In the genomic region with DNA sequence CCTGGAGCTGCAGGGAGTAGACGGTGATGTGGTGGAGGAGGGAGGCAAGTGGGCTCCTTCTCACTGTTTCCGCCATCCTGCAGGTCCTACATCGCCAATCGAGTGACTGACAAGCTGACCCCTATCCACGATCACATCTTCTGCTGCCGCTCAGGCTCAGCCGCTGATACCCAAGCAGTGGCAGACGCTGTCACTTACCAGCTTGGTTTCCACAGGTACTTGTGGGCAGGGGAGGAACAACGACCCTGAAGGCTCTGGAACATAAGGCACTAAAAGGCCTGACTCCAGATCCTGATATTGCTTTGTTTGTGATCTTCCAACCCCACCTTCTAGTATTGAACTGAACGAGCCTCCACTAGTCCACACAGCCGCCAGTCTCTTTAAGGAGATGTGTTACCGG, we compare ENCODE assay signal across 9 mouse cellular contexts. TPM values are rescaled to one million over a fixed set of nuclear protein-coding genes. Genes with fewer than 3 reads are reported as not detected.
DNase-seq lines count a peak whose midpoint lies in the region; ATAC-seq and TF ChIP-seq lines count a peak whose summit lies in the region.
"Had no signal": no experiment of that assay in that cellular context is flagged by ENCODE, and none has a peak within 500 bp of the region (broad histone marks: within the 10 kb centered on the region; RNA-seq: fewer than 3 reads in every experiment).

No protein-coding gene starts in this region.

- no peak for ATAC-seq in heart, embryonic 15.5 days (replicated peaks; ENCODE audit: insufficient number of reproducible peaks, insufficient read depth, low FRiP score, low read depth)
- no peak for ATAC-seq in hindbrain, embryonic 13.5 days (ENCODE audit: low FRiP score)
- ATAC-seq in midbrain, embryonic 12.5 days (ENCODE audit: low FRiP score, low read depth): no peak

- DNase-seq in heart, adult 18-20 months: no peak
- no peak for DNase-seq in MEL (ENCODE audit: low read depth, low spot score)
- no peak for DNase-seq in layer of hippocampus, adult 8-10 months (ENCODE audit: low spot score in 2 of 2)
- no peak for DNase-seq in spleen, postnatal 4 days (ENCODE audit: low spot score in 2 of 2)
- DNase-seq in frontal cortex, postnatal 10 days (ENCODE audit: low spot score in 2 of 2): no peak
- DNase-seq: kidney, postnatal 14 days had no signal

- no peaks in the 10 kb centered on the region for H3K27me3 ChIP-seq in heart, embryonic 15.5 days
- H3K27me3 ChIP-seq in MEL (ENCODE audit: control insufficient read depth in 1 of 2, insufficient read depth in 2 of 2, low read length in 2 of 2): no peaks in the 10 kb centered on the region
- no peaks in the 10 kb centered on the region for H3K27me3 ChIP-seq in hindbrain, embryonic 13.5 days
- no peaks in the 10 kb centered on the region for H3K27me3 ChIP-seq in midbrain, embryonic 12.5 days

- peaks cover 13% of the 10 kb centered on the region for H3K79me2 ChIP-seq in MEL (ENCODE audit: control insufficient read depth, insufficient read depth, low read length, poor library complexity)

- TF ChIP-seq CTCF in MEL (IDR thresholded peaks at IDR 0.05 in 2 of 3, conservative IDR thresholded peaks at IDR 0.05 in 1 of 3; ENCODE audit: control insufficient read depth in 1 of 3, insufficient read depth in 1 of 3, low read depth in 2 of 3, low read length in 3 of 3, poor library complexity in 1 of 3, severe bottlenecking in 1 of 3): no peak

- H3K27ac ChIP-seq in heart, embryonic 15.5 days: no peak overlapping the region
- H3K27ac ChIP-seq in MEL (ENCODE audit: control insufficient read depth, low read depth, low read length): no peak overlapping the region
- H3K27ac ChIP-seq in hindbrain, embryonic 13.5 days: no peak overlapping the region
- no peak overlapping the region for H3K27ac ChIP-seq in midbrain, embryonic 12.5 days (replicated peaks)

- peaks cover 9% of the 10 kb centered on the region for H3K4me1 ChIP-seq in heart, embryonic 15.5 days (replicated peaks)
- H3K4me1 ChIP-seq in MEL (ENCODE audit: control insufficient read depth in 1 of 2, insufficient read depth in 2 of 2, low read length in 2 of 2): peaks cover 0 to 7% of the 10 kb centered on the region in 2 experiments; a peak in 1 of 4 replicates
- peaks cover 12% of the 10 kb centered on the region for H3K4me1 ChIP-seq in hindbrain, embryonic 13.5 days (replicated peaks)
- H3K4me1 ChIP-seq in midbrain, embryonic 12.5 days: peaks cover 10% of the 10 kb centered on the region

- 84% methylated on average over 12 of the region's 12 CpGs for WGBS in heart, embryonic 15.5 days
- 89% methylated on average over 12 of the region's 12 CpGs for WGBS in hindbrain, embryonic 13.5 days
- WGBS in midbrain, embryonic 12.5 days: 86% methylated on average over 12 of the region's 12 CpGs

- no peak for TF ChIP-seq EP300 in MEL (IDR thresholded peaks at IDR 0.05; ENCODE audit: low read depth in 1 of 2, low read length in 2 of 2)

- H3K9ac ChIP-seq in heart, embryonic 15.5 days: peak overlapping the region; percentile 80
- peak overlapping the region; percentile 91 for H3K9ac ChIP-seq in MEL (ENCODE audit: control insufficient read depth, low read depth, low read length, poor library complexity, severe bottlenecking)
- H3K9ac ChIP-seq in hindbrain, embryonic 13.5 days: peak overlapping the region; percentile 80
- H3K9ac ChIP-seq in midbrain, embryonic 12.5 days (replicated peaks): peak overlapping the region; percentile 82

- no peak for TF ChIP-seq RAD21 in MEL (IDR thresholded peaks at IDR 0.05; ENCODE audit: low read depth, low read length)

- no peak for TF ChIP-seq POLR2A in MEL (IDR thresholded peaks at IDR 0.05; ENCODE audit: control insufficient read depth in 1 of 2, insufficient read depth in 1 of 2, low read depth in 1 of 2, low read length in 2 of 2, poor library complexity in 1 of 2)

- peak overlapping the region; percentile 79 for H3K4me2 ChIP-seq in heart, embryonic 15.5 days
- H3K4me2 ChIP-seq in hindbrain, embryonic 13.5 days: peak overlapping the region; percentile 75
- peak overlapping the region; percentile 87 for H3K4me2 ChIP-seq in midbrain, embryonic 12.5 days (replicated peaks)

- peak overlapping the region; percentile 83 for H3K4me3 ChIP-seq in heart, embryonic 15.5 days
- peak overlapping the region; percentile 87 to 89 for H3K4me3 ChIP-seq in MEL (ENCODE audit: control insufficient read depth in 1 of 2, insufficient read depth in 1 of 2, low read depth in 2 of 2, low read length in 2 of 2)
- peak overlapping the region; percentile 55 for H3K4me3 ChIP-seq in hindbrain, embryonic 13.5 days
- peak overlapping the region; percentile 76 for H3K4me3 ChIP-seq in midbrain, embryonic 12.5 days

- H3K36me3 ChIP-seq in heart, embryonic 15.5 days: peaks cover 24% of the 10 kb centered on the region
- H3K36me3 ChIP-seq in MEL (ENCODE audit: control insufficient read depth in 1 of 2, insufficient read depth in 2 of 2, low read length in 2 of 2): peaks cover 3 to 5% of the 10 kb centered on the region in 2 experiments; a peak in 3 of 4 replicates
- H3K36me3 ChIP-seq in hindbrain, embryonic 13.5 days: peaks cover 36% of the 10 kb centered on the region
- H3K36me3 ChIP-seq in midbrain, embryonic 12.5 days: peaks cover 33% of the 10 kb centered on the region

- H3K9me3 ChIP-seq in heart, embryonic 15.5 days (replicated peaks): no peaks in the 10 kb centered on the region
- H3K9me3 ChIP-seq in MEL (replicated peaks; ENCODE audit: insufficient read depth, low read length): no peaks in the 10 kb centered on the region
- H3K9me3 ChIP-seq in hindbrain, embryonic 13.5 days: no peaks in the 10 kb centered on the region
- no peaks in the 10 kb centered on the region for H3K9me3 ChIP-seq in midbrain, embryonic 12.5 days

TF ChIP-seq in MEL, 35 proteins besides CTCF, POLR2A, EP300 and RAD21:
- TF ChIP-seq SMC3 (IDR thresholded peaks at IDR 0.05; ENCODE audit: low read depth, low read length) (no peak), GATA1 (IDR thresholded peaks at IDR 0.05; ENCODE audit: low read depth, low read length) (no peak), BHLHE40 (IDR thresholded peaks at IDR 0.05; ENCODE audit: borderline replicate concordance, low read depth, low read length) (no peak), TCF12 (IDR thresholded peaks at IDR 0.05; ENCODE audit: low read depth, low read length) (no peak), CHD2 (IDR thresholded peaks at IDR 0.05; ENCODE audit: low read length) (no peak), E2F4 (IDR thresholded peaks at IDR 0.05; ENCODE audit: borderline replicate concordance, low read depth, low read length) (no peak), NRF1 (IDR thresholded peaks at IDR 0.05; ENCODE audit: insufficient read depth, low read depth, low read length, poor library complexity, severe bottlenecking) (no peak)

RNA-seq across cellular contexts. Expression of gene Psmb6, which starts 1.0 kb away (rescaled TPM):
- 509 and 590 TPM in 2 replicates for polyA plus RNA-seq in heart, embryonic 15.5 days (2015; fragmentation: Nextera tagmentation; extraction: Ambion mirVana)
- 100 to 1,000 TPM; 226 to 256 TPM for total RNA-seq in heart, adult 18-20 months (2021)
- total RNA-seq in MEL (2012; rRNA removed): 602 and 671 TPM in 2 replicates
- 100 to 1,000 TPM in 1 of 2 experiments, not detected in 1; 462 TPM for polyA plus RNA-seq in MEL (2012; ENCODE audit: insufficient read depth in 1 of 2, insufficient read length in 2 of 2, low read depth in 1 of 2, low replicate concordance in 2 of 2, missing spikeins in 1 of 2)
- polyA plus RNA-seq in hindbrain, embryonic 13.5 days (2015; fragmentation: Nextera tagmentation; extraction: Ambion mirVana): 802 and 803 TPM in 2 replicates
- polyA plus RNA-seq in midbrain, embryonic 12.5 days (2016; fragmentation: Nextera tagmentation; extraction: Ambion mirVana): 774 and 783 TPM in 2 replicates
- total RNA-seq in layer of hippocampus, adult 8-10 months (2022): 100 to 1,000 TPM; 176 to 204 (median 189) TPM

RNA-seq across cellular contexts. Expression of gene Gm40193, which starts 6.5 kb away (rescaled TPM):
- polyA plus RNA-seq in heart, embryonic 15.5 days (2015; fragmentation: Nextera tagmentation; extraction: Ambion mirVana): not detected in 2 replicates
- total RNA-seq in heart, adult 18-20 months (2021): not detected
- total RNA-seq in MEL (2012; rRNA removed): not detected in 2 replicates
- polyA plus RNA-seq in MEL (2012; ENCODE audit: insufficient read depth in 1 of 2, insufficient read length in 2 of 2, low read depth in 1 of 2, low replicate concordance in 2 of 2, missing spikeins in 1 of 2): not detected
- polyA plus RNA-seq in hindbrain, embryonic 13.5 days (2015; fragmentation: Nextera tagmentation; extraction: Ambion mirVana): not detected in 2 replicates
- not detected in 2 replicates for polyA plus RNA-seq in midbrain, embryonic 12.5 days (2016; fragmentation: Nextera tagmentation; extraction: Ambion mirVana)
- total RNA-seq in layer of hippocampus, adult 8-10 months (2022): not detected

RNA-seq across cellular contexts. Expression of gene Gltpd2, which starts 7.2 kb away (rescaled TPM):
- 0.42 TPM in 1 of 2 replicates, not detected in the other for polyA plus RNA-seq in heart, embryonic 15.5 days (2015; fragmentation: Nextera tagmentation; extraction: Ambion mirVana)
- total RNA-seq in heart, adult 18-20 months (2021): not detected
- not detected in 2 replicates for total RNA-seq in MEL (2012; rRNA removed)
- under 1 TPM in 1 of 2 experiments, not detected in 1; 0.06 TPM for polyA plus RNA-seq in MEL (2012; ENCODE audit: insufficient read depth in 1 of 2, insufficient read length in 2 of 2, low read depth in 1 of 2, low replicate concordance in 2 of 2, missing spikeins in 1 of 2)
- 0.25 and 0.29 TPM in 2 replicates for polyA plus RNA-seq in hindbrain, embryonic 13.5 days (2015; fragmentation: Nextera tagmentation; extraction: Ambion mirVana)
- 0.26 TPM in 1 of 2 replicates, not detected in the other for polyA plus RNA-seq in midbrain, embryonic 12.5 days (2016; fragmentation: Nextera tagmentation; extraction: Ambion mirVana)
- total RNA-seq in layer of hippocampus, adult 8-10 months (2022): not detected

RNA-seq across cellular contexts. Expression of gene Vmo1, which starts 11.8 kb away (rescaled TPM):
- 0.19 and 0.37 TPM in 2 replicates for polyA plus RNA-seq in heart, embryonic 15.5 days (2015; fragmentation: Nextera tagmentation; extraction: Ambion mirVana)
- total RNA-seq in heart, adult 18-20 months (2021): not detected
- total RNA-seq in MEL (2012; rRNA removed): not detected in 2 replicates
- not detected for polyA plus RNA-seq in MEL (2012; ENCODE audit: insufficient read depth in 1 of 2, insufficient read length in 2 of 2, low read depth in 1 of 2, low replicate concordance in 2 of 2, missing spikeins in 1 of 2)
- polyA plus RNA-seq in hindbrain, embryonic 13.5 days (2015; fragmentation: Nextera tagmentation; extraction: Ambion mirVana): 0.31 TPM in 1 of 2 replicates, not detected in the other
- not detected in 2 replicates for polyA plus RNA-seq in midbrain, embryonic 12.5 days (2016; fragmentation: Nextera tagmentation; extraction: Ambion mirVana)
- not detected for total RNA-seq in layer of hippocampus, adult 8-10 months (2022)

RNA-seq across cellular contexts. Expression of gene Pld2, which starts 13.7 kb away (rescaled TPM):
- polyA plus RNA-seq in heart, embryonic 15.5 days (2015; fragmentation: Nextera tagmentation; extraction: Ambion mirVana): 10.4 and 11.7 TPM in 2 replicates
- total RNA-seq in heart, adult 18-20 months (2021): 1 to 10 TPM; 5.9 to 6.1 TPM
- total RNA-seq in MEL (2012; rRNA removed): 0.07 and 0.15 TPM in 2 replicates
- under 1 TPM in 1 of 2 experiments, not detected in 1; 0.39 TPM for polyA plus RNA-seq in MEL (2012; ENCODE audit: insufficient read depth in 1 of 2, insufficient read length in 2 of 2, low read depth in 1 of 2, low replicate concordance in 2 of 2, missing spikeins in 1 of 2)
- 9.0 and 10.1 TPM in 2 replicates for polyA plus RNA-seq in hindbrain, embryonic 13.5 days (2015; fragmentation: Nextera tagmentation; extraction: Ambion mirVana)
- 4.0 and 5.7 TPM in 2 replicates for polyA plus RNA-seq in midbrain, embryonic 12.5 days (2016; fragmentation: Nextera tagmentation; extraction: Ambion mirVana)
- 10 to 100 TPM; 18.2 to 23.4 (median 20.2) TPM for total RNA-seq in layer of hippocampus, adult 8-10 months (2022)
